In genomic region chr15:25632902-25633301, GRCm38 (mm10) we compare ENCODE assay signal across 14 mouse cellular contexts. TPM values are rescaled to one million over a fixed set of nuclear protein-coding genes. Genes with fewer than 3 reads are reported as not detected.
DNase-seq lines count a peak whose midpoint lies in the region; ATAC-seq and TF ChIP-seq lines count a peak whose summit lies in the region.
"Had no signal": no experiment of that assay in that cellular context is flagged by ENCODE, and none has a peak within 500 bp of the region (broad histone marks: within the 10 kb centered on the region; RNA-seq: fewer than 3 reads in every experiment).

No protein-coding gene starts in this region.

- no peaks in the 10 kb centered on the region for H3K9me3 ChIP-seq in embryonic facial prominence, embryonic 12.5 days
- H3K9me3 ChIP-seq in embryonic facial prominence, embryonic 10.5 days = no peaks in the 10 kb centered on the region
- H3K9me3 ChIP-seq in E14TG2a.4 (ENCODE audit: low read length) = no peaks in the 10 kb centered on the region
- no peaks in the 10 kb centered on the region for H3K9me3 ChIP-seq in intestine, embryonic 16.5 days (ENCODE audit: control insufficient read depth, low read length)
- no peaks in the 10 kb centered on the region for H3K9me3 ChIP-seq in liver, embryonic 12.5 days (replicated peaks)
- H3K9me3 ChIP-seq: limb, embryonic 13.5 days; neural tube, embryonic 13.5 days had no signal

- H3K27ac ChIP-seq in embryonic facial prominence, embryonic 12.5 days = no peak overlapping the region
- no peak overlapping the region for H3K27ac ChIP-seq in embryonic facial prominence, embryonic 10.5 days (replicated peaks)
- H3K27ac ChIP-seq in intestine, embryonic 16.5 days (ENCODE audit: low read length) = peak overlapping the region; percentile 36
- 0 out of 2 replicates have a peak overlapping the region, but pooled peaks have one; percentile 3 for H3K27ac ChIP-seq in liver, embryonic 12.5 days
- H3K27ac ChIP-seq in left cerebral cortex, adult 2 months = no peak overlapping the region
- H3K27ac ChIP-seq: limb, embryonic 13.5 days; neural tube, embryonic 13.5 days had no signal

- no peak overlapping the region for H3K4me2 ChIP-seq in embryonic facial prominence, embryonic 12.5 days (replicated peaks)
- 0 out of 2 replicates have a peak overlapping the region, but pooled peaks have one; percentile 5 for H3K4me2 ChIP-seq in intestine, embryonic 16.5 days (ENCODE audit: low read depth, low read length)
- H3K4me2 ChIP-seq in liver, embryonic 12.5 days = no peak overlapping the region
- H3K4me2 ChIP-seq: limb, embryonic 13.5 days; neural tube, embryonic 13.5 days had no signal

- 0 out of 2 replicates have a peak, but pooled peaks have one; percentile 18 for ATAC-seq in embryonic facial prominence, embryonic 12.5 days (ENCODE audit: insufficient number of reproducible peaks, insufficient read depth, low FRiP score, low TSS enrichment)
- peak; percentile 16; the same call in 1 of the 2 replicates for ATAC-seq in intestine, embryonic 16.5 days
- peak; percentile 34; the same call in 1 of the 2 replicates for ATAC-seq in liver, embryonic 12.5 days
- ATAC-seq: forebrain, postnatal 0 days; Patski had no signal

- H3K9ac ChIP-seq in embryonic facial prominence, embryonic 12.5 days = no peak overlapping the region
- H3K9ac ChIP-seq in intestine, embryonic 16.5 days (ENCODE audit: low read depth, low read length) = no peak overlapping the region
- no peak overlapping the region for H3K9ac ChIP-seq in liver, embryonic 12.5 days
- H3K9ac ChIP-seq: forebrain, postnatal 0 days; limb, embryonic 13.5 days; neural tube, embryonic 13.5 days had no signal

- H3K27me3 ChIP-seq in embryonic facial prominence, embryonic 12.5 days = no peaks in the 10 kb centered on the region
- H3K27me3 ChIP-seq in embryonic facial prominence, embryonic 10.5 days (replicated peaks; ENCODE audit: low read depth, poor library complexity, severe bottlenecking) = no peaks in the 10 kb centered on the region
- H3K27me3 ChIP-seq in E14TG2a.4 (ENCODE audit: insufficient read depth, low read length) = no peaks in the 10 kb centered on the region
- H3K27me3 ChIP-seq in intestine, embryonic 16.5 days (replicated peaks; ENCODE audit: control insufficient read depth, insufficient read depth, low read length) = no peaks in the 10 kb centered on the region
- no peaks in the 10 kb centered on the region for H3K27me3 ChIP-seq in liver, embryonic 12.5 days (replicated peaks)
- H3K27me3 ChIP-seq: limb, embryonic 13.5 days; neural tube, embryonic 13.5 days; Patski had no signal

- intact Hi-C loops in left cerebral cortex, adult 2 months (cut with DNase I) = no loop called here

- DNase-seq in embryonic facial prominence, embryonic 10.5 days (ENCODE audit: low spot score) = no peak
- DNase-seq in left cerebral cortex, adult 2 months (ENCODE audit: extremely low spot score in 1 of 2, low spot score in 2 of 2) = no peak
- DNase-seq in natural killer cell, adult 2 months (ENCODE audit: low spot score in 2 of 2) = no peak
- no peak for DNase-seq in frontal cortex, postnatal 25 days (ENCODE audit: low spot score in 2 of 2)
- DNase-seq: B cell, adult 2 months; forebrain, postnatal 0 days; heart, postnatal 4 days had no signal

- no peak for TF ChIP-seq CTCF in E14TG2a.4 (conservative IDR thresholded peaks at IDR 0.05; ENCODE audit: low read length)
- no peak for TF ChIP-seq CTCF in left cerebral cortex, adult 2 months (IDR thresholded peaks at IDR 0.05)

- no peaks in the 10 kb centered on the region for H3K36me3 ChIP-seq in embryonic facial prominence, embryonic 12.5 days
- peaks cover 24% of the 10 kb centered on the region for H3K36me3 ChIP-seq in embryonic facial prominence, embryonic 10.5 days (replicated peaks)
- no peaks in the 10 kb centered on the region for H3K36me3 ChIP-seq in E14TG2a.4 (ENCODE audit: insufficient read depth, low read length)
- H3K36me3 ChIP-seq in intestine, embryonic 16.5 days (ENCODE audit: control insufficient read depth, insufficient read depth, low read length) = no peaks in the 10 kb centered on the region
- H3K36me3 ChIP-seq in liver, embryonic 12.5 days = no peaks in the 10 kb centered on the region
- H3K36me3 ChIP-seq: neural tube, embryonic 13.5 days had no signal

- peaks cover 40% of the 10 kb centered on the region for H3K4me1 ChIP-seq in embryonic facial prominence, embryonic 12.5 days
- H3K4me1 ChIP-seq in embryonic facial prominence, embryonic 10.5 days = peaks cover 54% of the 10 kb centered on the region
- peaks cover 85% of the 10 kb centered on the region for H3K4me1 ChIP-seq in E14TG2a.4 (replicated peaks; ENCODE audit: low read depth, low read length)
- H3K4me1 ChIP-seq in intestine, embryonic 16.5 days (ENCODE audit: control insufficient read depth, insufficient read depth, low read length) = peaks cover 46% of the 10 kb centered on the region
- peaks cover 30% of the 10 kb centered on the region for H3K4me1 ChIP-seq in liver, embryonic 12.5 days

- no peak overlapping the region for H3K4me3 ChIP-seq in embryonic facial prominence, embryonic 12.5 days
- H3K4me3 ChIP-seq in embryonic facial prominence, embryonic 10.5 days = no peak overlapping the region
- H3K4me3 ChIP-seq in E14TG2a.4 (replicated peaks; ENCODE audit: low read length) = peak overlapping the region; percentile 27; the same call in 1 of the 2 replicates
- no peak overlapping the region for H3K4me3 ChIP-seq in intestine, embryonic 16.5 days (ENCODE audit: low read length)
- no peak overlapping the region for H3K4me3 ChIP-seq in liver, embryonic 12.5 days
- H3K4me3 ChIP-seq in left cerebral cortex, adult 2 months = no peak overlapping the region
- H3K4me3 ChIP-seq: limb, embryonic 13.5 days; neural tube, embryonic 13.5 days had no signal

- whole genome bisulfite sequencing in embryonic facial prominence, embryonic 12.5 days = 87% methylated on average over 11 of the region's 11 CpGs
- WGBS in embryonic facial prominence, embryonic 10.5 days = 82% methylated on average over 11 of the region's 11 CpGs
- WGBS in intestine, embryonic 16.5 days = 63% methylated on average over 11 of the region's 11 CpGs
- WGBS in liver, embryonic 12.5 days (ENCODE audit: insufficient replicate concordance) = 74% methylated on average over 11 of the region's 11 CpGs

RNA-seq across cellular contexts. Expression of gene Myo10, which starts 10.6 kb away (rescaled TPM):
- 37.7 and 39.8 TPM in 2 replicates for polyA plus RNA-seq in embryonic facial prominence, embryonic 12.5 days (2016; fragmentation: Nextera tagmentation; extraction: Ambion mirVana)
- 44.2 and 47.2 TPM in 2 replicates for polyA plus RNA-seq in embryonic facial prominence, embryonic 10.5 days (2016; fragmentation: Nextera tagmentation; extraction: Ambion mirVana)
- polyA plus RNA-seq in intestine, embryonic 16.5 days (2015; fragmentation: Nextera tagmentation; extraction: Ambion mirVana) = 17.7 and 19.2 TPM in 2 replicates
- polyA plus RNA-seq in liver, embryonic 12.5 days (2016; fragmentation: Nextera tagmentation; extraction: Ambion mirVana) = 7.1 and 7.3 TPM in 2 replicates
- 10 to 100 TPM; 42.1 to 46.9 TPM for total RNA-seq in left cerebral cortex, adult 2 months (2021)

Comparison
In these comparisons a context has a peak if more than half of its experiments do, and no peak if none do; other contexts are left out.
1. H3K27ac ChIP-seq: peak in intestine, embryonic 16.5 days (single experiment) and liver, embryonic 12.5 days (single experiment); none in embryonic facial prominence, embryonic 12.5 days (single experiment), embryonic facial prominence, embryonic 10.5 days (single experiment) and left cerebral cortex, adult 2 months (single experiment).
2. Peak in every context shown above with its lines, with median percentiles within 50 percentile points of each other: ATAC-seq.